Mouse (Mus musculus) neural tube, embryonic 12.5 days (tissue): ENCODE results near the gene Arap2. TPM values are rescaled to one million over a fixed set of nuclear protein-coding genes. Genes with fewer than 3 reads are reported as not detected.

Experiments
- ATAC-seq: fragments of 200-750 bp; cut with Nextera tagmentation; 2 replicates; pipeline ENCODE4 v1.8.0; 2017; ENCODE audit warnings: low read depth, mild to moderate bottlenecking, moderate TSS enrichment, moderate library complexity; ENCODE audit not compliant: low FRiP score
- H3K27ac ChIP-seq: fragments of 300-500 bp; sonication (generic); 2 replicates; pipeline ENCODE4 v1.5.1; 2016
- H3K27me3 ChIP-seq: fragments of 300-500 bp; sonication (generic); replicated peaks from 2 replicates; pipeline ENCODE4 v1.6.1; 2016; ENCODE audit warnings: mild to moderate bottlenecking
- H3K36me3 ChIP-seq: fragments of 300-500 bp; sonication (generic); 2 replicates; pipeline ENCODE4 v1.6.1; 2016; ENCODE audit warnings: mild to moderate bottlenecking
- H3K4me1 ChIP-seq: fragments of 300-500 bp; sonication (generic); 2 replicates; pipeline ENCODE4 v1.6.1; 2016
- H3K4me2 ChIP-seq: fragments of 300-500 bp; sonication (generic); replicated peaks from 2 replicates; pipeline ENCODE4 v1.6.1; 2016; ENCODE audit warnings: mild to moderate bottlenecking
- H3K4me3 ChIP-seq: fragments of 300-500 bp; sonication (generic); 2 replicates; pipeline ENCODE4 v1.5.1; 2016
- H3K9ac ChIP-seq: fragments of 300-500 bp; sonication (generic); 2 replicates; pipeline ENCODE4 v1.6.1; 2016; ENCODE audit warnings: mild to moderate bottlenecking
- H3K9me3 ChIP-seq: fragments of 300-500 bp; sonication (generic); 2 replicates; pipeline ENCODE4 v1.6.1; 2016; ENCODE audit warnings: mild to moderate bottlenecking
- WGBS: fragments of 180-500 bp; shearing (Covaris S2); methylation state at CpG from one replicate; pipeline ENCODE4 v1.1.7; 2016; 5-methylcytosine and 5-hydroxymethylcytosine counted together
- polyA plus RNA-seq: library from polyadenylated mRNA; unstranded; fragments of >200 nt; fragmentation: Nextera tagmentation; extraction: Ambion mirVana; gene quantifications from 2 replicates; pipeline ENCODE4 v1.2.1, GENCODE M21; 2016

Gene Arap2
- polyA plus RNA-seq, 1 experiment from 2014 or later, result 1.1 TPM

DNA sequence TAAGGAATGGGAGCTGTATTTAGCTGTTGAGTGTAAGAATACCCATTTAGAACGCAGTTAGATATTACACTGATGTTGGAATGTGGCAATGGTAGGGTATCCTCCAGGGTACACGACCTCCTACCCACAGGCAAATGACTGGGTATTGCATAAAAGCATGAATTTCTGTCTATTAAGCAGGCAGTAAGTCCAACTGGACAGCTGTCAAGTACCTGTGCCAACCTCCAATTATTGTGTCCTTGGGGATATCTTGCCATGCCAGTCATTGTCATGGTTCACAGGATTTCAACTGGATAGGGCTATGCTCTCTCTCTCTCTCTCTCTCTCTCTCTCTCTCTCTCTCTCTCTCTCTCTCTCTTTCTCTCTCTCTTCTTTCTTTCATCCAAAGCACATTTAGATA lies 40.4 kb downstream of the Arap2 start:
- Histone ChIP-seq H3K36me3 (no peaks in the 10 kb centered on the region), H3K27me3 (no peaks in the 10 kb centered on the region), H3K4me1 (no peaks in the 10 kb centered on the region), H3K9me3 (no peaks in the 10 kb centered on the region), H3K4me3 (no peak overlapping the region), H3K4me2 (no peak overlapping the region), H3K27ac (no peak overlapping the region), H3K9ac (no peak overlapping the region)
- no peak for ATAC-seq
- 75% methylated on average over 2 of the region's 2 CpGs for WGBS

DNA sequence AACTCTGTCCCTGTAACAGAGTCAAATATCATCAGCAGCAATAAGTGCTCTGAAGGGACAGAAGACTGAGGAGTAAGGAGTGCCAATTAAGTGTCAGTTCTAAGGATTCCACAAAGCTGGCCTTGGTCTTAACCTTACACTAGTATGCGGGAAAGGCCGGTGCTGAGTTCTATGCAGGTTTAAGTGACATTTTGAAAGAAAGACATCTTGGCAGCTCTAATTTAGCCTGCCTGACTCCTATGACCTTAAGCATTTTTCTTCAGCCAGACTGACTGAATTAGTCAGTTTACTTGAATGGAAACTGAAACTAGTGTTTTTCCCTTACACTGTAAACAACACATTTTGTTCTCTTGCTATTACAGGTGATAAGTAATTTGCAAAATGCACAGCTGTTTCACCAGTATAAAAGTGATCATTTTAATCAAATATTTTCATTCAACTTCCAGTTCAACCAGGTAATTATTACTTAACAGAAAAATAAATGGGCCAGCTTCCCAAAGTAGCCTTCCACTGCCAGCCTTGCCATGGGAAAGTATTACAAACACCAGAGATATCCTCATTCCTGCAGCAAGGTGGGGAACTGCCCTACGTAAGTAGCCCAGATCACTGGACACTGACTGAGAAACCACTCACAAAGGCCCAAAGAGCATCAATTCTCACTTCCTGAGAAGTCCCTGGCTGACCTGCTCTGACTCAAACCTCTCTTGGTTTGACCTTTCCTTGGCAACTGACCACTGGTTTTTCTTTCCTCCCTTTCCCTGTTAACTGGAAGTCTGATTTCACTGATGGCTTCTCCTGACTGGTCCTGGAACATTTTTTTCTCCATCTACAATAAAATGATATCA lies 42.5 kb downstream of the Arap2 start:
- no peak overlapping the region for H3K27ac ChIP-seq
- 87% methylated on average over 3 of the region's 3 CpGs for WGBS
- no peaks in the 10 kb centered on the region for H3K9me3 ChIP-seq

GRCm38 (mm10) chr5:62716468-62716867 lies 49.5 kb downstream of the Arap2 start:
- 90% methylated on average over 3 of the region's 3 CpGs for WGBS
- H3K4me3 ChIP-seq, result no peak overlapping the region
- H3K4me1 ChIP-seq, result no peaks in the 10 kb centered on the region
- no peaks in the 10 kb centered on the region for H3K27me3 ChIP-seq
- no peaks in the 10 kb centered on the region for H3K9me3 ChIP-seq
- H3K4me2 ChIP-seq, result no peak overlapping the region
- H3K9ac ChIP-seq, result no peak overlapping the region
- H3K27ac ChIP-seq, result no peak overlapping the region
- ATAC-seq, result no peak
- H3K36me3 ChIP-seq, result no peaks in the 10 kb centered on the region

More for the DNA sequence above, 42.5 kb downstream of the Arap2 start:
- no peaks in the 10 kb centered on the region for H3K4me1 ChIP-seq
- H3K27me3 ChIP-seq, result no peaks in the 10 kb centered on the region
- no peaks in the 10 kb centered on the region for H3K36me3 ChIP-seq
- no peak for ATAC-seq
- no peak overlapping the region for H3K9ac ChIP-seq
- no peak overlapping the region for H3K4me2 ChIP-seq
- no peak overlapping the region for H3K4me3 ChIP-seq

DNA sequence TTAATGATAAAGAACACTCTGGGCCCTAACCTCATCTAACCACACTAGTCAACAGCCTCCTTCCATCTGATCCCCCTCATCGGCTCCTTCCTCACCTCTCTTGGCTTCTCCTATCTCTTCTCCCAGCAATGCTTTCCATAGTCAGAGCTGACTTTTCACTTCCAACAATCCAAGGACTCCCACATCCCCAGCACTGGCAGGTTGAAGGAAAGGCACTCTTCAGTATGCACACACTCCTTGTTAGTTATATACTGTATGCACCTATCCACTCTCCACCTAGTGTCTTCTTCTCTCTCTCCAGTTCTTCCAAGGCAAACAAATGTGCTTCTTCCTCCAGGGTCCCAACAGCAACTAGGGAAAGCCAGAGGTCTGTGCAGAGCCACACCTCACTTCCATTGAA lies 50.0 kb downstream of the Arap2 start:
- ATAC-seq, result no peak
- H3K27me3 ChIP-seq, result no peaks in the 10 kb centered on the region
- no peak overlapping the region for H3K4me2 ChIP-seq
- H3K9ac ChIP-seq, result no peak overlapping the region
- H3K4me3 ChIP-seq, result no peak overlapping the region
- no peaks in the 10 kb centered on the region for H3K36me3 ChIP-seq
- no peaks in the 10 kb centered on the region for H3K9me3 ChIP-seq
- H3K27ac ChIP-seq, result no peak overlapping the region
- no peaks in the 10 kb centered on the region for H3K4me1 ChIP-seq
- 97% methylated on average over 1 of the region's 1 CpGs for WGBS

DNA sequence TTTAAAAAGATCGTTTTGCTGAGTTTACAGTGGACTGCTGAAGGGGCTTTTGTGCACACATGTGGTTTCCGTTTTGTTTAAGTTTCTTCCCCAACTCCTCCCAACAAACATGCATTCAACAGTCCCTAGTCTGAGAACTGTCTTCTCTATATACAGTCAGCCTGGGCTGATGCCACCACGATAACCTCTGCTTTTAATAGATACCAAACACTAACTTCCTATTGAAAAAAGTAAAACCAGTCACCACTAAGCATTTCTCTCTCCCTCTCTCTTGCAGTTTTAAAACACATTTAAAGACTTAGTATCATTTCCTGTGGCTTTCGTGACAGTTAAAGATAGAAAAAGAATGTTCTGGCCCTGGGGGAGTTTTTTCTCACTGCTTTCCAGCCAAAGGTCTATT lies 50.5 kb downstream of the Arap2 start:
- ATAC-seq, result no peak
- Histone ChIP-seq H3K27me3 (no peaks in the 10 kb centered on the region), H3K36me3 (no peaks in the 10 kb centered on the region), H3K27ac (no peak overlapping the region), H3K4me2 (no peak overlapping the region), H3K4me3 (no peak overlapping the region), H3K9ac (no peak overlapping the region), H3K9me3 (no peaks in the 10 kb centered on the region), H3K4me1 (no peaks in the 10 kb centered on the region)
- 85% methylated on average over 4 of the region's 4 CpGs for WGBS

DNA sequence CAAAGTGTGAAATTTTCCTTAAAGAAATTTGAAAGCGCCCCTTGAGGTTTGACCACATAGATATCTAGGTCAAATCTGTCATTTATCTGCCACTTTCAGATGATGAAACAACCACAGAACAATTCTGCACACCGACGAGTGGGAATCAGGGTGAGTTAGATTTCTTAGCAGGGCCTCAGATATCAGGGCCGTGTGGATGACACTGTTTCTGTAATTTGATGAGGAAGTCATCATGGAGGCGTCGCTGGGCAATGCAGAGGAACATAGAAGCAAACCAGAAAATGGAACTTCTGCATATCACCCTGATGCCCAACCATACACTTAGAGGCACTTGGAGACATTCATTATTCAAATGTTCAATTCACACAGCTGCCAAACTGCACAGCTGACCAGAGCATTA lies 55.0 kb downstream of the Arap2 start:
- no peak for ATAC-seq
- no peaks in the 10 kb centered on the region for H3K9me3 ChIP-seq
- no peaks in the 10 kb centered on the region for H3K27me3 ChIP-seq
- H3K4me2 ChIP-seq, result no peak overlapping the region
- H3K4me3 ChIP-seq, result no peak overlapping the region
- no peaks in the 10 kb centered on the region for H3K4me1 ChIP-seq
- H3K9ac ChIP-seq, result no peak overlapping the region
- no peaks in the 10 kb centered on the region for H3K36me3 ChIP-seq
- no peak overlapping the region for H3K27ac ChIP-seq
- WGBS, result 86% methylated on average over 6 of the region's 6 CpGs

GRCm38 (mm10) chr5:62706900-62707299 lies 59.1 kb downstream of the Arap2 start:
- Histone ChIP-seq H3K9ac (no peak overlapping the region), H3K4me2 (no peak overlapping the region), H3K4me3 (no peak overlapping the region), H3K36me3 (no peaks in the 10 kb centered on the region), H3K27me3 (no peaks in the 10 kb centered on the region), H3K9me3 (no peaks in the 10 kb centered on the region), H3K4me1 (no peaks in the 10 kb centered on the region), H3K27ac (no peak overlapping the region)
- ATAC-seq, result peak; percentile 91
- WGBS, result 53% methylated on average over 7 of the region's 7 CpGs

- Histone ChIP-seq H3K36me3 (no peaks in the 10 kb centered on the region), H3K4me3 (no peak overlapping the region), H3K27me3 (no peaks in the 10 kb centered on the region), H3K9me3 (no peaks in the 10 kb centered on the region), H3K9ac (no peak overlapping the region), H3K4me2 (no peak overlapping the region), H3K27ac (no peak overlapping the region), H3K4me1 (no peaks in the 10 kb centered on the region)
- WGBS, result 69% methylated on average over 4 of the region's 4 CpGs
- ATAC-seq, result no peak
Measured at GRCm38 (mm10) chr5:62689965-62690364, 76.0 kb downstream of the Arap2 start.

- no peaks in the 10 kb centered on the region for H3K9me3 ChIP-seq
- H3K4me3 ChIP-seq, result no peak overlapping the region
- no peak overlapping the region for H3K4me2 ChIP-seq
- H3K27ac ChIP-seq, result no peak overlapping the region
- no peaks in the 10 kb centered on the region for H3K4me1 ChIP-seq
- H3K27me3 ChIP-seq, result no peaks in the 10 kb centered on the region
- no peak for ATAC-seq
- no peak overlapping the region for H3K9ac ChIP-seq
- 81% methylated on average over 3 of the region's 3 CpGs for WGBS
- H3K36me3 ChIP-seq, result no peaks in the 10 kb centered on the region
Measured at GRCm38 (mm10) chr5:62683751-62684150, 82.2 kb downstream of the Arap2 start.

- Histone ChIP-seq H3K36me3 (no peaks in the 10 kb centered on the region), H3K4me1 (no peaks in the 10 kb centered on the region), H3K9ac (no peak overlapping the region), H3K4me3 (no peak overlapping the region), H3K9me3 (no peaks in the 10 kb centered on the region), H3K27ac (no peak overlapping the region), H3K4me2 (no peak overlapping the region), H3K27me3 (no peaks in the 10 kb centered on the region)
- WGBS, result 56% methylated on average over 3 of the region's 3 CpGs
- peak; percentile 63; the same call in 1 of the 2 replicates for ATAC-seq
Measured at GRCm38 (mm10) chr5:62683207-62683606, 82.8 kb downstream of the Arap2 start.

DNA sequence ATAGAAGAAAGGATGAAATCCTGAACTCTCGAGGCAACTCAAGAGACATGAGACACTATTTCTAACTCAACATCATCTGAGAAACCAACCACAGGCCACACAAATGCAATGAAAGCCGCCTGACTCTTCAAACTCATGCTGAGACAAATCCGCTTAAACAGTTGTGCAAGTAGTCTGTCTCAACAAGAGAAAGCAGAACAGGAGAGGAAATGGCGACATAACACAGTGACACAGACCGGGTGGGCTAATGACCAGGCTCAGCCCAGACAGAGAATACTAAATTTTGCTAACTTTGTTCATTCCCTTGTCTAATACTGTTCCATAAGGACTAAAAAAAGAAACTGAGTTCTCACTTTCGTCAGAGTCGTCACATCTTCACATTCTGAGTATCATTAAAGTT lies 88.6 kb downstream of the Arap2 start:
- H3K27ac ChIP-seq, result no peak overlapping the region
- H3K9me3 ChIP-seq, result no peaks in the 10 kb centered on the region
- H3K4me1 ChIP-seq, result no peaks in the 10 kb centered on the region
- 91% methylated on average over 7 of the region's 7 CpGs for WGBS
- no peaks in the 10 kb centered on the region for H3K27me3 ChIP-seq
- no peak overlapping the region for H3K4me3 ChIP-seq
- no peak overlapping the region for H3K4me2 ChIP-seq
- H3K9ac ChIP-seq, result no peak overlapping the region
- ATAC-seq, result no peak
- H3K36me3 ChIP-seq, result no peaks in the 10 kb centered on the region

DNA sequence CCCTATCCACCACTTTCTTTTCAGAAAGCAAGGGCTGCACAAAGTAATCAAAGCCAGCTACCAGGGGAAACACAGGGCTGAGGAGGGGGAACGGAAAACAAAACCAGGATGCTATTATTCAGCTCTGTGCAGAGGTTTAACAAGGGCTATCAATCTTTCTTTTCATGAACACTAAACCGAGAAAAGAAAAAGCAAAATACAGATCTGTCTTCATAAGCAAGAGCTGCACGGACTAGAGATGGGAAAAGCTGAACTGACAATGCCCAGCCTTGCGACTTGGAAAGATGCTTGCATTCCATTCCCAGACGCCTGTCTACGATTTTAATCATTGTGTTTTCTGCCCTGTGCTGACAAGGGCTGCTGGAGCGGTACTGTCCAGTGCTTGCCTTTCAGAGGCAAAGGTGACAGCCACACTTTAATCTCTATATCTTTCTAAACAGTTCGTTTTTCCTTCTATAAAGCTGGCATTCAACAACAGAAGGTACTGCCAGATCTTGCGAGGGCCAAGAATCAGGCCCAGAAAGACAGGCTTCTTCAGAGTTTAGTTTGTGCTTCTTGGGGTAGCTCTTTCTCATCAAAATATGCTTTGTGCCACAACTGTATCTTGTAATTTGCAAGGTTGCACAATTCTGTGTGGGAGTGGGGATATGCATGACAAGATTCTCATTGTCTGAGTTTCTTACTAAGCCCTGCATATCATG lies 93.1 kb downstream of the Arap2 start:
- Histone ChIP-seq H3K9ac (no peak overlapping the region), H3K4me2 (peak overlapping the region; percentile 36; the same call in 1 of the 2 replicates), H3K36me3 (no peaks in the 10 kb centered on the region), H3K27ac (no peak overlapping the region), H3K27me3 (no peaks in the 10 kb centered on the region), H3K4me3 (no peak overlapping the region), H3K9me3 (no peaks in the 10 kb centered on the region), H3K4me1 (no peaks in the 10 kb centered on the region)
- 17% methylated on average over 9 of the region's 9 CpGs for WGBS
- peak; percentile 65 for ATAC-seq

- Histone ChIP-seq H3K9ac (no peak overlapping the region), H3K4me1 (no peaks in the 10 kb centered on the region), H3K27ac (no peak overlapping the region), H3K36me3 (no peaks in the 10 kb centered on the region), H3K27me3 (no peaks in the 10 kb centered on the region), H3K9me3 (no peaks in the 10 kb centered on the region), H3K4me3 (no peak overlapping the region), H3K4me2 (no peak overlapping the region)
- ATAC-seq, result no peak
Measured at GRCm38 (mm10) chr5:62665329-62665728, 100.6 kb downstream of the Arap2 start.
